Mouse (Mus musculus) liver, adult 2 months (tissue): ENCODE measurements around the gene Actr8. TPM values are rescaled to one million over a fixed set of nuclear protein-coding genes. Genes with fewer than 3 reads are reported as not detected.

ENCODE experiments used
- DNase-seq: peaks from one replicate; pipeline ENCODE4 v3.0.0-alpha.2; 2011; ENCODE audit warnings: low read depth, low spot score; ENCODE audit errors: extremely low read depth
- H3K27ac ChIP-seq: fragments of 200-500 bp; replicated peaks from 2 replicates; pipeline ENCODE4 v1.5.1; 2012; ENCODE audit warnings: low read depth, mild to moderate bottlenecking, control low read depth, inconsistent platforms, low read length; ENCODE audit not compliant: insufficient read depth
- H3K27me3 ChIP-seq: fragments of 200-500 bp; 2 replicates; pipeline ENCODE4 v1.6.1; 2012; ENCODE audit warnings: mild to moderate bottlenecking, moderate library complexity, low read length, inconsistent platforms; ENCODE audit not compliant: control insufficient read depth, insufficient read depth
- H3K36me3 ChIP-seq: fragments of 200-500 bp; 2 replicates; pipeline ENCODE4 v1.6.1; 2012; ENCODE audit warnings: low read length, inconsistent platforms; ENCODE audit not compliant: control insufficient read depth, insufficient read depth
- H3K4me1 ChIP-seq: fragments of 200-500 bp; 2 replicates; pipeline ENCODE4 v1.6.1; 2011; ENCODE audit warnings: low read length; ENCODE audit not compliant: control insufficient read depth, insufficient read depth
- H3K4me3 ChIP-seq: fragments of 200-500 bp; 2 replicates; pipeline ENCODE4 v1.5.1; 2011; ENCODE audit warnings: low read depth, mild to moderate bottlenecking, control low read depth, low read length, moderate library complexity; ENCODE audit not compliant: insufficient read depth
- H3K79me2 ChIP-seq: fragments of 200-500 bp; 2 replicates; pipeline ENCODE4 v1.6.1; 2012; ENCODE audit warnings: inconsistent platforms, mild to moderate bottlenecking, low read length, moderate library complexity; ENCODE audit not compliant: control insufficient read depth, insufficient read depth
- H3K9ac ChIP-seq: fragments of 200-500 bp; 2 replicates; pipeline ENCODE4 v1.6.1; 2012; ENCODE audit warnings: low read depth, mild to moderate bottlenecking, control low read depth, inconsistent platforms, low read length
- CTCF ChIP-seq: fragments of 200-500 bp; IDR thresholded peaks from 2 replicates; pipeline ENCODE4 v1.5.1; 2011; ENCODE audit warnings: low read depth, low read length, control low read depth
- POLR2A ChIP-seq: fragments of 200-500 bp; IDR thresholded peaks from 2 replicates; pipeline ENCODE4 v1.6.1; 2011; ENCODE audit warnings: low read length, control low read depth; ENCODE audit not compliant: insufficient read depth; ENCODE audit errors: extremely low read depth
- WGBS: fragments of 180-500 bp; shearing (Covaris S2); methylation state at CpG from one replicate; pipeline ENCODE4 v1.1.7; 2018; 5-methylcytosine and 5-hydroxymethylcytosine counted together
- polyA plus RNA-seq: library from polyadenylated mRNA; depleted of rRNA; stranded (reverse); fragments of >200 nt; gene quantifications from 2 replicates; pipeline ENCODE4 v1.2.3, GENCODE M21; 2012; rRNA removed
- total RNA-seq: library from RNA; depleted of rRNA; stranded (reverse); fragments of >200 nt; gene quantifications from 2 replicates; pipeline ENCODE4 v1.2.3, GENCODE M21; 2014; rRNA removed

Actr8 gene
- total RNA-seq: 35.6 and 37.3 TPM in 2 replicates
- 10.5 and 11.3 TPM in 2 replicates for polyA plus RNA-seq

- H3K79me2 ChIP-seq: peaks cover 7% of the 10 kb centered on the region; the same call in 1 of the 2 replicates
- peak within 1 kb of the TSS; percentile 89 for H3K4me3 ChIP-seq
- H3K27ac ChIP-seq: peak within 1 kb of the TSS; percentile 96
- H3K9ac ChIP-seq: peak within 1 kb of the TSS; percentile 98
- peaks cover 16% of the 10 kb centered on the region for H3K4me1 ChIP-seq
- WGBS: under 1% methylated on average over 44 of the region's 44 CpGs
- H3K27me3 ChIP-seq: no peaks in the 10 kb centered on the region
- TF ChIP-seq POLR2A: peak; percentile 68; the same call in 1 of the 2 replicates
- no peak for TF ChIP-seq CTCF
- DNase-seq: peak; percentile 82
- peaks cover 18% of the 10 kb centered on the region for H3K36me3 ChIP-seq
These were observed at the start of gene Actr8 for GRCm38 (mm10) chr14:29978254-29979204. Actr8 (plus strand) TSS chr14:29978337.

- Histone ChIP-seq H3K27ac (no peak overlapping the region), H3K4me3 (no peak overlapping the region), H3K9ac (no peak overlapping the region), H3K27me3 (no peaks in the 10 kb centered on the region), H3K4me1 (no peaks in the 10 kb centered on the region), H3K79me2 (no peaks in the 10 kb centered on the region), H3K36me3 (no peaks in the 10 kb centered on the region)
- no peak for TF ChIP-seq CTCF
- TF ChIP-seq POLR2A: no peak
- DNase-seq: no peak
- WGBS: 68% methylated on average over 4 of the region's 4 CpGs
These were observed 49.2 kb upstream of the Actr8 start for GRCm38 (mm10) chr14:29928966-29929365.

- TF ChIP-seq CTCF: no peak
- TF ChIP-seq POLR2A: no peak
- H3K4me1 ChIP-seq: no peaks in the 10 kb centered on the region
- H3K9ac ChIP-seq: no peak overlapping the region
- no peak for DNase-seq
- no peaks in the 10 kb centered on the region for H3K79me2 ChIP-seq
- H3K27ac ChIP-seq: no peak overlapping the region
- no peaks in the 10 kb centered on the region for H3K27me3 ChIP-seq
- 70% methylated on average over 5 of the region's 5 CpGs for WGBS
- no peak overlapping the region for H3K4me3 ChIP-seq
- no peaks in the 10 kb centered on the region for H3K36me3 ChIP-seq
These were observed 42.6 kb upstream of the Actr8 start for GRCm38 (mm10) chr14:29935516-29935915.

- no peaks in the 10 kb centered on the region for H3K4me1 ChIP-seq
- no peak overlapping the region for H3K4me3 ChIP-seq
- H3K27ac ChIP-seq: no peak overlapping the region
- no peak for DNase-seq
- no peak for TF ChIP-seq POLR2A
- no peak for TF ChIP-seq CTCF
- 90% methylated on average over 15 of the region's 15 CpGs for WGBS
- H3K9ac ChIP-seq: no peak overlapping the region
- H3K36me3 ChIP-seq: no peaks in the 10 kb centered on the region
- no peaks in the 10 kb centered on the region for H3K27me3 ChIP-seq
- no peaks in the 10 kb centered on the region for H3K79me2 ChIP-seq
These were observed 40.7 kb upstream of the Actr8 start for GRCm38 (mm10) chr14:29937466-29937865.

GRCm38 (mm10) chr14:29939600-29940312 is 38.4 kb upstream of the Actr8 start:
- no peak for TF ChIP-seq CTCF
- TF ChIP-seq POLR2A: no peak
- no peak for DNase-seq
- no peak overlapping the region for H3K4me3 ChIP-seq
- no peak overlapping the region for H3K9ac ChIP-seq
- no peaks in the 10 kb centered on the region for H3K36me3 ChIP-seq
- H3K27me3 ChIP-seq: peaks cover 3% of the 10 kb centered on the region; the same call in 1 of the 2 replicates
- H3K27ac ChIP-seq: no peak overlapping the region
- 42% methylated on average over 20 of the region's 20 CpGs for WGBS
- no peaks in the 10 kb centered on the region for H3K4me1 ChIP-seq
- no peaks in the 10 kb centered on the region for H3K79me2 ChIP-seq

- no peaks in the 10 kb centered on the region for H3K4me1 ChIP-seq
- peaks cover 3% of the 10 kb centered on the region; the same call in 1 of the 2 replicates for H3K27me3 ChIP-seq
- H3K9ac ChIP-seq: no peak overlapping the region
- H3K36me3 ChIP-seq: no peaks in the 10 kb centered on the region
- TF ChIP-seq CTCF: no peak
- TF ChIP-seq POLR2A: no peak
- H3K4me3 ChIP-seq: no peak overlapping the region
- 16% methylated on average over 10 of the region's 10 CpGs for WGBS
- H3K27ac ChIP-seq: no peak overlapping the region
- H3K79me2 ChIP-seq: no peaks in the 10 kb centered on the region
- DNase-seq: no peak
These were observed 37.8 kb upstream of the Actr8 start for GRCm38 (mm10) chr14:29940313-29940812.
